Mouse (Mus musculus) ES-Bruce4 (cell line): ENCODE measurements around the gene Osbpl2. TPM values are rescaled to one million over a fixed set of nuclear protein-coding genes. Genes with fewer than 3 reads are reported as not detected.

Experiments used
- H3K27ac ChIP-seq: 2 replicates; pipeline ENCODE4 v1.5.1; 2012; ENCODE audit warnings: low read length, inconsistent platforms; ENCODE audit not compliant: insufficient read depth
- H3K27me3 ChIP-seq: 2 replicates; pipeline ENCODE4 v1.6.1; 2012; ENCODE audit warnings: mild to moderate bottlenecking, low read length, inconsistent platforms; ENCODE audit not compliant: control insufficient read depth, poor library complexity, insufficient read depth, severe bottlenecking
- H3K36me3 ChIP-seq: 2 replicates; pipeline ENCODE4 v1.6.1; 2012; ENCODE audit warnings: inconsistent platforms, mild to moderate bottlenecking, low read length, moderate library complexity; ENCODE audit not compliant: control insufficient read depth, poor library complexity, insufficient read depth, severe bottlenecking
- H3K4me1 ChIP-seq: one replicate; pipeline ENCODE4 v1.8.1; 2011; ENCODE audit warnings: low read length; ENCODE audit not compliant: control insufficient read depth, insufficient read depth
- H3K4me3 ChIP-seq: 2 replicates; pipeline ENCODE4 v1.5.1; 2011; ENCODE audit warnings: low read depth, mild to moderate bottlenecking, low read length
- H3K9ac ChIP-seq: 2 replicates; pipeline ENCODE4 v1.6.1; 2012; ENCODE audit warnings: low read depth, mild to moderate bottlenecking, inconsistent platforms; ENCODE audit not compliant: poor library complexity, severe bottlenecking
- H3K9me3 ChIP-seq: replicated peaks from 2 replicates; pipeline ENCODE4 v1.6.1; 2012; ENCODE audit warnings: mild to moderate bottlenecking, low read length, inconsistent platforms; ENCODE audit not compliant: control insufficient read depth, poor library complexity, insufficient read depth, severe bottlenecking
- CTCF ChIP-seq: IDR thresholded peaks from one replicate; pipeline ENCODE4 v1.8.1; 2011; ENCODE audit warnings: low read depth, low read length
- EP300 ChIP-seq: IDR thresholded peaks from 2 replicates; pipeline ENCODE4 v1.6.1; 2011; ENCODE audit warnings: low read depth, low read length; ENCODE audit not compliant: insufficient read depth
- POLR2A ChIP-seq: IDR thresholded peaks from one replicate; pipeline ENCODE4 v1.8.1; 2011; ENCODE audit warnings: low read length; ENCODE audit not compliant: insufficient read depth
- polyA plus RNA-seq: library from polyadenylated mRNA; stranded (reverse); fragments of >200 nt; gene quantifications from 2 replicates; pipeline ENCODE4 v1.2.4, GENCODE M21; 2011; ENCODE audit warnings: low read depth; ENCODE audit not compliant: missing spikeins, insufficient read depth, insufficient read length

Gene Osbpl2
- polyA plus RNA-seq, 1 experiment: 18.9 TPM

DNA sequence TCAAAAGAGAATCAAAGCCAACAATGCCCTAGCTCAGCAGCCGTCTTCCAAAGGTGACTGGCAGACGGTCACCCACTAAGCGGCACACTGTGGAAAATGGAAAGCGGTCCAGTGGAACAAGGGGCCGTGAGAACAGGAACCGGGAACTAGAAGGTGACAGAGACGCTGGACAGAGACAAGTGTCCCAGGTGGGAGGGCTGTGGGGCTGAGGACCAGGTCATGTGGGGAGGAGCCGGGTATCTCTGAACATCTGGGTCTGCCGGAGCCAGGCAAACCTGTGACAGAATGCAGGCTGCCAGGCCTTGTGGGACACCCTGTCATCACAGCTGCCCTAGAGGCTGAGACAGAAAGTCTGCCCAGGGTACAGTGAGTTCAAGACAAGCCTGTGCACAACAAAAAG lies 85.4 kb downstream of the Osbpl2 start:
- no peaks in the 10 kb centered on the region for H3K9me3 ChIP-seq
- H3K4me3 ChIP-seq: no peak overlapping the region
- H3K36me3 ChIP-seq: peaks cover 46% of the 10 kb centered on the region
- H3K27me3 ChIP-seq: no peaks in the 10 kb centered on the region
- H3K9ac ChIP-seq: no peak overlapping the region
- no peaks in the 10 kb centered on the region for H3K4me1 ChIP-seq
- no peak overlapping the region for H3K27ac ChIP-seq
- TF ChIP-seq CTCF (no peak), EP300 (no peak), POLR2A (no peak)

DNA sequence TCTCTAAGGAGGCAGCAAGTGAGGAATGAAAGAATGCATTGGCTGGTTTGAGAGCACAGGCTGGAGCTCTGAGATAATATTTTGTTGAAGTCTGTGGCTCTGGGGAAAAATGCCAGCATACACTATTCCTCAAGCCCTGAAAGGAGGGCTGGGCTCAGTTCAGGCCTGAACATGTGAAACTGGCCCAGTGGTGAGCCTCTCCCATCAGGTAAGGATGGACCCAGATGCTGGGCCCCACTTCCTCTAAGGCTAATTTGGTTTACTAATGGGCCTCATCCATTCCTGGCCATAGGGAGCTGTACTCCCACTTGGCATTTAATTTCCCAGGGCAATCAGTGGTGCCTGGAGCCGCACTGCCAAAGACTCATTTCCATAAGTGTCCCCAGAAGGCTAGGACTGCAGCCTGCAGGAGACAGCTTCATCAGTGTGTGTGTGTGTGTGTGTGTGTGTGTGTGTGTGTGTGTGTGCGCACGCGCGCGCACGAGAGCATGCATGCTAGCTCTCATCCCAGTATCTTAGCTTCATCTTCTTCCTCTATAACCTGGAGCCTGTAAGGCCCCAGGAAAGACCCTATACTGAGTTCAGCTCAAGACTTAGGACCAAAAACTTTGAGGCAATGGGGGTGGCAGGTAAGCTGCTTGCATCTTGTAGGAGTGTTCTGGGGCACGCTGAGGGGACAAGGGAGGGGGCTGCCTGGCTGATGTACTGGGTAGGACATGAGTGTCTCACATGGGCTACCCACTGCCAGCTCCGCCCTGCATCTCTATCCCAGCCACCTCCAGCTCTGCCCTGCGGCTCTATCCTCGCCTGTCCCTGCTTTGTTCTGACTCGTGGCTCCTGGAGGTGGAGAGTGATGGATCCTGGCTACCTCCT lies 86.2 kb downstream of the Osbpl2 start:
- no peak overlapping the region for H3K9ac ChIP-seq

DNA sequence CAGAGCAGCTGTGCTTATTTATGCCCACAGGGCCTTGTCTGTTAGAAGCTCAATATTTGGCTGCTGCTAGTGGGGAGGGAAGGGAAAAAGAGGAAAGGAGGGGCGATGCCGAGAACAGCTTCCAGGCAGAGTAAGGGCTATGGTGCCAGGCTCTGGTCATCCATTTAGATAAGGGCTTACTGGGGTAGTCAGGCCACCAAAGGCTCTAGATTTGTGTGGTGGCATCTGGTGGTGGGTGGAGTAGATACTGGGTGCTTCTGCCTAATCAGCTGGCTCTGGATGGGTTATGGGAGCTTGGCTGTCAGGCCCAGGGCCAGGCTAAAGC lies 86.8 kb downstream of the Osbpl2 start:
- H3K9me3 ChIP-seq: no peaks in the 10 kb centered on the region
- TF ChIP-seq EP300 (no peak), POLR2A (no peak), CTCF (no peak)
- H3K4me3 ChIP-seq: no peak overlapping the region
- H3K27ac ChIP-seq: no peak overlapping the region
- H3K36me3 ChIP-seq: peaks cover 39% of the 10 kb centered on the region
- H3K27me3 ChIP-seq: no peaks in the 10 kb centered on the region
- no peak overlapping the region for H3K9ac ChIP-seq
- H3K4me1 ChIP-seq: no peaks in the 10 kb centered on the region

More for the DNA sequence above, 86.2 kb downstream of the Osbpl2 start:
- H3K27ac ChIP-seq: no peak overlapping the region
- H3K9me3 ChIP-seq: no peaks in the 10 kb centered on the region
- H3K4me1 ChIP-seq: no peaks in the 10 kb centered on the region
- H3K4me3 ChIP-seq: no peak overlapping the region
- peaks cover 45% of the 10 kb centered on the region for H3K36me3 ChIP-seq
- H3K27me3 ChIP-seq: no peaks in the 10 kb centered on the region
- TF ChIP-seq CTCF (no peak), EP300 (no peak), POLR2A (no peak)

DNA sequence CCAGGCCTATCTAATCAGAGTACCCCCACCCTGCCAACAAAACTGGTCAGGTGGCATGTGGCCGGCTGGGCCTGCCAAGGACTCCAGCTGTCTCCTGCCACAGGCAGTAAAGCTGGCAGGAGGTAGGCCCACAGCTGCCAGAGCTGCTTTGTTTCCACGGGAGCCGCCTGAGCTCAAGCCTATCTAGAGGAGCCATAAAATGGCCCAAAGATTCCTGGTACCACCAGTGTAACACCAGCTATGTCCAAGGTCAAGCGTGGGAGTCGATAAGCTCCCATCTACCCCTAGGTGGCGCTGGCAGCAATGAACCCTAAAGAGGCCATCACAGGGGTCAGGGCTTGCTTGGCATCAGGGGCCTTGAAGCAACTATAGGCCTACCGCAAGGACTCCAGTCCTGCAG lies 88.7 kb downstream of the Osbpl2 start:
- H3K27me3 ChIP-seq: no peaks in the 10 kb centered on the region
- no peak overlapping the region for H3K4me3 ChIP-seq
- H3K4me1 ChIP-seq: no peaks in the 10 kb centered on the region
- peaks cover 25% of the 10 kb centered on the region for H3K36me3 ChIP-seq
- no peak overlapping the region for H3K27ac ChIP-seq
- H3K9me3 ChIP-seq: no peaks in the 10 kb centered on the region
- peak; percentile 68 for TF ChIP-seq CTCF
- no peak for TF ChIP-seq EP300
- H3K9ac ChIP-seq: no peak overlapping the region

DNA sequence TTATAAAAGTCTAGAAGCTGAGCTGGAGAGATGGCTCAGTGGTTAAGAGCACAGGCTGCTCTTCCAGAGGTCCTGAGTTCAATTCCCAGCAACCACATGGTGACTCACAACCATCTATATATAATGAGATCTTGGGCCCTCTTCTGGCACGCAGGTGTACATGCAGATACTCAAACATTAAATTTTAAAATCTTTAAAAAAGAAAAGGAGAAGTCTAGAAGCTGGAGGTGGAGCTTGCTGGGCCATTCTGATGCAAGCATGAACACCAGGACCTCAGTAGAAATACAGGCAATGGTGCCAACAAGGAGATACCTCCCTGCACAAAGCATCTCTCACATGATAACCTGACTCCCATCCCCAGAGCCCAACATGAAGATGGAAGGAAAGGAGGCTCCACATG lies 89.9 kb downstream of the Osbpl2 start:
- H3K27me3 ChIP-seq: no peaks in the 10 kb centered on the region
- no peak overlapping the region for H3K9ac ChIP-seq
- no peak overlapping the region for H3K4me3 ChIP-seq
- H3K27ac ChIP-seq: no peak overlapping the region
- TF ChIP-seq POLR2A: no peak
- TF ChIP-seq CTCF: no peak
- no peak for TF ChIP-seq EP300
- peaks cover 26% of the 10 kb centered on the region for H3K36me3 ChIP-seq
- no peaks in the 10 kb centered on the region for H3K4me1 ChIP-seq
- H3K9me3 ChIP-seq: no peaks in the 10 kb centered on the region

DNA sequence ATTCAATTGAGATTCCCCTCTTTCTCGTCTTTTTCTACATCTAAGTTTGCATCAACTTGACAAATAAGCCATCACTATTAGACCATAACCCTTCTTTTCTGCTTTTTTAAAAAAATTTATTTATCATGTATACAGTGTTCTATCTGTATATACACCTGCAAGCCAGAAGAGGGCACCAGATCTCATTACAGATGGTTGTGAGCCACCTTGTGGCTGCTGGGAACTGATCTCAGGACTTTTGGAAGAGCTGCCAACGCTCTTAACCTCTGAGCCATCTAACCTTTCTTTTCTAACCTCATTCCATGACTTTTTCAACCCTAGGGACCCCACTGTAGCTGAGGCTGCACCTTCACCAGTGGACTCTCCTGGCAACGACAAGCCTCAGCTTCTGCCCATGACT lies 93.1 kb downstream of the Osbpl2 start:
- H3K4me3 ChIP-seq: no peak overlapping the region
- peaks cover 5% of the 10 kb centered on the region; the same call in 1 of the 2 replicates for H3K36me3 ChIP-seq
- H3K4me1 ChIP-seq: peaks cover 6% of the 10 kb centered on the region
- no peaks in the 10 kb centered on the region for H3K27me3 ChIP-seq
- H3K9me3 ChIP-seq: no peaks in the 10 kb centered on the region
- no peak overlapping the region for H3K9ac ChIP-seq
- TF ChIP-seq CTCF (peak; percentile 11), EP300 (no peak), POLR2A (no peak)
- no peak overlapping the region for H3K27ac ChIP-seq

Other genes with a start within 250 kb of the Osbpl2 start
- 22.4 and 26.4 TPM in 2 replicates for gene Taf4, start 142.7 kb upstream of the Osbpl2 start, polyA plus RNA-seq
- 55.6 and 59.8 TPM in 2 replicates for gene Lsm14b, start 94.3 kb upstream of the Osbpl2 start, polyA plus RNA-seq
- gene Psma7, start 76.9 kb upstream of the Osbpl2 start, polyA plus RNA-seq: 257 and 264 TPM in 2 replicates
- gene Ss18l1, start 76.8 kb upstream of the Osbpl2 start, polyA plus RNA-seq: 5.1 TPM in 2 replicates
- 12.4 and 14.7 TPM in 2 replicates for gene Mtg2, start 48.7 kb upstream of the Osbpl2 start, polyA plus RNA-seq
- 0.24 TPM in 1 of 2 replicates, not detected in the other for gene Hrh3, start 14.8 kb upstream of the Osbpl2 start, polyA plus RNA-seq
- 50.0 and 54.3 TPM in 2 replicates for gene Adrm1, start 52.2 kb downstream of the Osbpl2 start, polyA plus RNA-seq
- 141 and 145 TPM in 2 replicates for gene Lama5, start 106.6 kb downstream of the Osbpl2 start, polyA plus RNA-seq
- gene Rps21, start 138.1 kb downstream of the Osbpl2 start, polyA plus RNA-seq: 1,612 and 1,632 TPM in 2 replicates
- gene Cables2, start 154.2 kb downstream of the Osbpl2 start, polyA plus RNA-seq: 13.2 and 14.5 TPM in 2 replicates
- 1.7 and 1.8 TPM in 2 replicates for gene Rbbp8nl, start 170.6 kb downstream of the Osbpl2 start, polyA plus RNA-seq
- gene Gata5, start 215.4 kb downstream of the Osbpl2 start, polyA plus RNA-seq: 0.53 TPM in 1 of 2 replicates, not detected in the other